Comparison of ENCODE assay signal across 9 mouse cellular contexts in genomic region chr10:69213986-69214385, GRCm38 (mm10). TPM values are rescaled to one million over a fixed set of nuclear protein-coding genes. Genes with fewer than 3 reads are reported as not detected.
DNase-seq lines count a peak whose midpoint lies in the region; ATAC-seq and TF ChIP-seq lines count a peak whose summit lies in the region.
"Had no signal": no experiment of that assay in that cellular context is flagged by ENCODE, and none has a peak within 500 bp of the region (broad histone marks: within the 10 kb centered on the region; RNA-seq: fewer than 3 reads in every experiment).

No protein-coding gene starts in this region.

- H3K4me3 ChIP-seq in kidney, embryonic 14.5 days (ENCODE audit: low read length), result peak overlapping the region; percentile 80
- H3K4me3 ChIP-seq in forebrain, embryonic 12.5 days (replicated peaks), result peak overlapping the region; percentile 65
- peak overlapping the region; percentile 76 for H3K4me3 ChIP-seq in intestine, postnatal 0 days (ENCODE audit: low read depth, low read length)
- H3K4me3 ChIP-seq in midbrain, embryonic 10.5 days, result peak overlapping the region; percentile 89

- TF ChIP-seq CTCF in intestine, postnatal 0 days (IDR thresholded peaks at IDR 0.05; ENCODE audit: low read depth), result no peak

- WGBS in kidney, embryonic 14.5 days, result 16% methylated on average over 5 of the region's 5 CpGs
- 34% methylated on average over 5 of the region's 5 CpGs for WGBS in forebrain, embryonic 12.5 days
- WGBS in intestine, postnatal 0 days, result 23% methylated on average over 5 of the region's 5 CpGs
- WGBS in midbrain, embryonic 10.5 days, result 39% methylated on average over 5 of the region's 5 CpGs

- H3K4me2 ChIP-seq in kidney, embryonic 14.5 days (replicated peaks; ENCODE audit: low read depth, low read length), result peak overlapping the region; percentile 88
- H3K4me2 ChIP-seq in forebrain, embryonic 12.5 days, result peak overlapping the region; percentile 85
- peak overlapping the region; percentile 97 for H3K4me2 ChIP-seq in intestine, postnatal 0 days (replicated peaks; ENCODE audit: low read depth)

- H3K9me3 ChIP-seq in kidney, embryonic 14.5 days (ENCODE audit: control insufficient read depth, low read length), result no peaks in the 10 kb centered on the region
- H3K9me3 ChIP-seq in forebrain, embryonic 12.5 days, result no peaks in the 10 kb centered on the region
- no peaks in the 10 kb centered on the region for H3K9me3 ChIP-seq in intestine, postnatal 0 days (ENCODE audit: control insufficient read depth)
- H3K9me3 ChIP-seq in midbrain, embryonic 10.5 days (replicated peaks), result peaks cover 7% of the 10 kb centered on the region

- no peak overlapping the region; the same call in 1 of the 2 replicates for H3K27ac ChIP-seq in kidney, embryonic 14.5 days (ENCODE audit: low read depth, low read length)
- no peak overlapping the region; the same call in 1 of the 2 replicates for H3K27ac ChIP-seq in forebrain, embryonic 12.5 days
- no peak overlapping the region; the same call in 1 of the 2 replicates for H3K27ac ChIP-seq in intestine, postnatal 0 days (ENCODE audit: low read depth, low read length)
- H3K27ac ChIP-seq in midbrain, embryonic 10.5 days (replicated peaks), result peak overlapping the region; percentile 98

- no peak for DNase-seq in kidney, postnatal 14 days
- no peak for DNase-seq in midbrain, embryonic 10.5 days (ENCODE audit: low spot score)
- no peak for DNase-seq in layer of hippocampus, adult 8-10 months (ENCODE audit: low spot score in 2 of 2)
- DNase-seq in gastrocnemius, adult 8-10 months (ENCODE audit: low spot score in 2 of 2), result no peak
- DNase-seq in urinary bladder, postnatal 25 days (ENCODE audit: low spot score), result no peak

- no peaks in the 10 kb centered on the region for H3K27me3 ChIP-seq in kidney, embryonic 14.5 days (ENCODE audit: control insufficient read depth, insufficient read depth, low read length)
- no peaks in the 10 kb centered on the region for H3K27me3 ChIP-seq in forebrain, embryonic 12.5 days
- H3K27me3 ChIP-seq in intestine, postnatal 0 days (replicated peaks; ENCODE audit: control insufficient read depth, insufficient read depth, low read length), result no peaks in the 10 kb centered on the region
- H3K27me3 ChIP-seq in midbrain, embryonic 10.5 days (ENCODE audit: low read depth, poor library complexity, severe bottlenecking), result no peaks in the 10 kb centered on the region

- peak overlapping the region; percentile 92 for H3K9ac ChIP-seq in kidney, embryonic 14.5 days (ENCODE audit: low read depth, low read length)
- peak overlapping the region; percentile 77 for H3K9ac ChIP-seq in forebrain, embryonic 12.5 days
- peak overlapping the region; percentile 79; the same call in 1 of the 2 replicates for H3K9ac ChIP-seq in intestine, postnatal 0 days (ENCODE audit: low read depth, low read length)

- no peak for ATAC-seq in kidney, embryonic 14.5 days (ENCODE audit: low FRiP score, low TSS enrichment)
- no peak for ATAC-seq in forebrain, embryonic 12.5 days (ENCODE audit: low FRiP score)
- no peak for ATAC-seq in intestine, postnatal 0 days

- H3K36me3 ChIP-seq in kidney, embryonic 14.5 days (ENCODE audit: control insufficient read depth, insufficient read depth, low read length), result peaks cover 11% of the 10 kb centered on the region; the same call in 1 of the 2 replicates
- H3K36me3 ChIP-seq in forebrain, embryonic 12.5 days (replicated peaks), result peaks cover 11% of the 10 kb centered on the region
- no peaks in the 10 kb centered on the region; the same call in 1 of the 2 replicates for H3K36me3 ChIP-seq in intestine, postnatal 0 days (ENCODE audit: control insufficient read depth, insufficient read depth)
- peaks cover 38% of the 10 kb centered on the region for H3K36me3 ChIP-seq in midbrain, embryonic 10.5 days

- 0 out of 2 replicates have a peak, but pooled peaks cover 13% of the 10 kb centered on the region for H3K4me1 ChIP-seq in kidney, embryonic 14.5 days (ENCODE audit: control insufficient read depth, insufficient read depth, low read length)
- peaks cover 19% of the 10 kb centered on the region for H3K4me1 ChIP-seq in forebrain, embryonic 12.5 days
- no peaks in the 10 kb centered on the region for H3K4me1 ChIP-seq in intestine, postnatal 0 days (replicated peaks; ENCODE audit: control insufficient read depth, insufficient read depth, low read length)
- H3K4me1 ChIP-seq in midbrain, embryonic 10.5 days, result peaks cover 25% of the 10 kb centered on the region

RNA-seq across cellular contexts. Expression of gene A930033H14Rik, which starts 1.1 kb away (rescaled TPM):
- 1.5 and 2.6 TPM in 2 replicates for polyA plus RNA-seq in kidney, embryonic 14.5 days (2014; fragmentation: Nextera tagmentation; extraction: Ambion mirVana)
- polyA plus RNA-seq in forebrain, embryonic 12.5 days (2016; fragmentation: Nextera tagmentation; extraction: Ambion mirVana), result 1.2 TPM in 2 replicates
- 1.0 and 1.4 TPM in 2 replicates for polyA plus RNA-seq in intestine, postnatal 0 days (2015; fragmentation: Nextera tagmentation; extraction: Ambion mirVana)
- polyA plus RNA-seq in midbrain, embryonic 10.5 days (2016; fragmentation: Nextera tagmentation; extraction: Ambion mirVana), result 1.0 and 1.1 TPM in 2 replicates
- total RNA-seq in layer of hippocampus, adult 8-10 months (2022), result 1 to 10 TPM; 2.0 to 2.9 (median 2.2) TPM
- 1 to 10 TPM; 5.0 to 6.5 (median 5.7) TPM for total RNA-seq in gastrocnemius, adult 8-10 months (2022)
- total RNA-seq: MEL had no signal
